Mouse (Mus musculus): ENCODE results near the gene Cct5.

DNA sequence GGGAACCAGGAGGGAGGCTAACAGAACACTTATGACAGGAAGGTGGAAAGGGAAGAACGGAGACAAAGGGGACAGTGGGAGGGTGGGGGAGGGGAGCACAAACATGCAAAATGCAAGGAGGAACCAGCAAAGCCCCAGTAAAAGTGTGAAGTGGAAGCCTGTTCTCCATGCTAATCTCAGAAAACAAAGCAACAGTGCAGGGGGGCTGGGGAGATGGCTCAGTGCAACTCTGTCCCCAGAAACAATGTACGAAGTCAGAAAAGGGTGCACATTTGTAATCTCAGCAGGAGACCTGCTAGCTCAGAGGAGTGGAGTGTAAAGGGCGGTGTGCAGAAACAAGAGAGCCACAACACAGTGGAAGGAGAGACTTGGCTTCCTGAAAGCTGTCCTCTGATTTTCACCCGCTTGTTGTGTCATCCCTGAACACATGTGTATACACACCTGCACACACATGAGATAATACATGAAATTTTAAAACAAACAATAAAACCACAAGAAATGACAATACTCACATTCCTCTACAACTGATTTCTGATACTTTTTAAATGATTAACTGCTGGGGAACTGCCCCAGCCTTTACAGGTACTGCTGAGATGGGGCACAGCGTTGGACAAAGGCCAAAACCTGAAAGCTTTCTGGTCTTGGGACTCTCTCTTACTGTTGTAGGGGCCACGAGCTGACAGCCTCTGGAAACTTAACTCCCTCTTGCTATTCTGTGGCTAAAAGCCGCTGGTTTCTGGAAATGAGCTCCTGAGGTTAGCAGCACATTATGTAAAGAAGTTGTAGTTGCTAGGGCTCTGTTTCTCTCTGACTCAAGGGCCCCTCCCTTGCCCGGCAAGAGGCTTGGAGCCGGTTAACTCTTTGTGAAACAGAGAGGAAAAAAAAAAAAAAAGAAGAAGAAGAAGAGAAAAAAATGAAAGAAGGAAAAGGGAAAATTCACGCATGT, 59.3 kb downstream of the Cct5 start:
- no peak for TF ChIP-seq CTCF (IDR thresholded peaks at IDR 0.05)
- no peak for TF ChIP-seq POLR2A (IDR thresholded peaks at IDR 0.05; ENCODE audit: insufficient read depth, low read depth, low read length)

Data from heart, adult 2 months (tissue).